Mouse (Mus musculus) fat pad, adult 2 months (tissue): ENCODE measurements around the gene B4galt2.

ENCODE experiments used
- DNase-seq: peaks from one replicate; pipeline ENCODE4 v3.0.0-alpha.2; 2011; ENCODE audit warnings: low read depth, low spot score; ENCODE audit errors: extremely low read depth

The B4galt2 gene

DNA sequence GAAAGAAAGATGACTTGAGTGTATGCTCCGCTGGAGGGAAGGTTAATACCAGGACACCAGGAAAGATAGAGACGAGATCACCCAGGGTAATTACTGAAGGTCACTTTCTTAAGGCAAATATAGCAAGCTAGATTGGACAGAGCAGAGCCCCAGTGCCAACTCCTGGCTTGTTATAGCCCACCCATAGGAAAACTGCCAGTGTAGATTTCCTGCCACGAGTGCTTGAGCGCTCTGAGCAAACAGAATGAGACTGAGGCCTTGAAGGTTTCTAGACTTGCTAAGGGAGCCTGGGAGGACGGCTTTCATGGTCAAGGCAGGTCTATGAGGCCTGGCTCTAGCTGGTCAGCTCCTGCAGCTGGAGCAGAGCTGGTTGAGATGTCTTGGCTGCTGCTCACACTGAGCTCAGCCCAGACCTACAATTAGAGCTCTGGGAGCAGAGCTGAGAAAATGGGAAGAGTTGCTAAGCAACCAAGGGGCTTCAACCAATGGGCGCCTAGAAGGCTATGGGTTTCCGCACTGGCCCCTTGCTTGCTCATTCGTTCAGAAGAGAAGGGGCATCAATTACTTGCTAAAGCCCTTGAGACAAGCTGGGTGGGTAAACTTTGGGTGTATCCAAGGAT lies 25.7 kb upstream of the B4galt2 start:
- no peak for DNase-seq

DNA sequence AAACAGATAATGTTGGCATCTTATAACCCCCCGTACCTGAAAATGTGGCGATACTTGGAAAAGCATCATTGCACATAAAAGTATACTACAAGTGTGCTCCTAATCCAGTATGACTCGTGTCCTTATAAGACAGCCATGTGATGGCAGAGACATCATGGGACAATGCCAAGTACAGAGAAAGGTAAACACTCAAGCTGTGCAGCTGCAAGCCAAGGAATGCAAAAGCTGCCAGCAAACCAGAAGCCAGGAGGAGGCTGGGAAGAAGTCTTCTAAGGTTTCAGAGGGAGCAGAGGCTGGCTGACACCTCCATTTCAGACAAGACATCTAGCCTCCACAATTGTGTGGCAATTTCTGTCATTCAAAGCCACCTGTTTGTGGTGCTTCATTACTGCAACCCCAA lies 22.9 kb upstream of the B4galt2 start:
- peak; percentile 62 for DNase-seq

DNA sequence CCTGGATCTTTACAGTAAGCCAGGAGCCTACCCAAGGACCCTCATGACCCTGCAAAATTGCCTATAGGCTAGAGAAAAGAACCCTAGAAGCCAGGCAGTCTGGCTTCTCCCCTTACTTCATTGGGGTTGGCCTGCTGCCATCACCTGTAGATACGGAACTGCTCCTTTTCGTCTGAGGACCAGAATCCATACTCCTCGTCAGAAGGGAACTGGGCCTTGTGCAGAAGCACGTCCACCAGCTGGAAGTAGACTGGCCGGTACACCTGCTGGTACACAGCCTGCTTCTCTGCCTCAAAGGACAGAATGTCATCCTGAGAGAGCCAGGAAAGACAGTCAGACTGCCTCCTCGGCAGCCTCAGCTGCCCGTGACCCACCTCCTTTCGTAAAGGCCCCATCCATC lies 21.5 kb upstream of the B4galt2 start:
- no peak for DNase-seq

DNA sequence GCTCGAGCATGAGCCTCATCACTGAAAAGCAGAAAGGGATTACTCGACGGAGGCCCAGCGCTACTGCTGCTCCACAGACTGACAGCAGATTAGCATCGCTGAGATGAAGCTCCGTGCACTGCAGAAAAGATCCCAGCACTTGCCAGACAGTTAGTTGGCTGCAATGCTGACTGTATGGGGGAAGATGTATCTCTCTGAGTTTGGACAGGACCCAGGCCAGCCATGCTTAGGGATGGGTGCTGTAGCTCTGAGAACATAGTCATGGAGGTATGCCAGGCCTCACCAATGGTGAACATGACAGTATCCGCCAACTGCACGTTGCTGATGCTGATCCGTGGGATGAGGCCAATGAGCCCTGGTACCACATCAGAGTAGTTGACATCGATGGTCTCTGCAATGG lies 20.8 kb upstream of the B4galt2 start:
- DNase-seq, result no peak

DNA sequence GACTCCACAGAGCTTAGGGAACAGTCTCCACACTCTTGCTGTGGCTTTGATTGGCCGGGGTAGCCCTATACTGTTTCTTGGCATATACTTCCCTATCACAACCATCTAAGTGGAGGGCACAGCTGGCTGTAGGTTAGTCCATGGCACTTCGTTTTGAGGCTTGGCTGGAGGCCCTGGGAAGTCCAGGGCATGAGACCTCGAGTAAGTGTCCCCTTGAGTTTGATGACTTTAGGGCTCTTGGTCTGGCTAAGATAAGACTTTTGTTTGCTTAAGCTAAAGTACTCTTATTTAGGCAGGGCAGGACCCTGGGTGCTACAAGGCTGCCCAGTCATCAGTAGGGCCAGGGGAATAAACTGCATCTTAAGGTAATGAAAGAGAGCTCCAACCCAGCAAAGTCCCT lies 14.8 kb upstream of the B4galt2 start:
- no peak for DNase-seq

DNA sequence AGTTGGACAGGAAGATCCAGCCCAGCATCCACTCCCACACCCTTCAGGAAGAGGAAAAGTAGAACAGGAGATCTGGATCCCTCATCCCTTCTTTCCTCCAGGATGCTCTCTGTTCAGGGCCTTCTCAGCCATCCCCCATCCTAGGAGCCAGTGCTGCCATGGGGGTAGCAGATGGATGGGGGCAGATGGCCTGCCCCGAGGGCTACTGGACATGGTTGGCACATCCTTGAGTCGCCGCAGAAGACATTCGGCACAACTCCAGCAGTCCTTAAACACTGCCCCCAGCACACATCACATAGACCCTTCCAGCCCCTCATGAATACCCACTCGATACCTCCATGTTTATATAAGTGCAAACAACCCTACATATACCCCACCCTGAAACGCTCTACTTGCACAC lies 12.7 kb upstream of the B4galt2 start:
- no peak for DNase-seq

DNA sequence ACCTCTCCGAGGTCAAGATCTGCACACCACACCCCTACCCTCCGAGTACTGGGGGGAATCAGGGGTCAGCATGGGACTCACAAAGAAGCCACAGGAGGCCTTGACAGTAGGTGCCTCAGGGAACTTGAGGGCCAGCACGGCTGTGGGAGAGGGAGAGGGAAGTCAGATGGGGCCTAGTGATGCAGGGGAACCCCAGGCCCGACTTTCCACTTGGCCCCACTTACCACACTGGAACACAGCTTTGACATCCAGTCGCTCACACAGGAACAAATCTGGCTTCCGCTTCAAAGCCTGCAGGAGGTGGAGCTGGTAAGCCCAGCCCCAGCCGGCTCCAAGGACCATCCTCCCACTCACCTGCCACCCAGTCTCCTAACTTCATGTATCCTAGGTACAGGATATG lies 12.1 kb upstream of the B4galt2 start:
- no peak for DNase-seq

DNA sequence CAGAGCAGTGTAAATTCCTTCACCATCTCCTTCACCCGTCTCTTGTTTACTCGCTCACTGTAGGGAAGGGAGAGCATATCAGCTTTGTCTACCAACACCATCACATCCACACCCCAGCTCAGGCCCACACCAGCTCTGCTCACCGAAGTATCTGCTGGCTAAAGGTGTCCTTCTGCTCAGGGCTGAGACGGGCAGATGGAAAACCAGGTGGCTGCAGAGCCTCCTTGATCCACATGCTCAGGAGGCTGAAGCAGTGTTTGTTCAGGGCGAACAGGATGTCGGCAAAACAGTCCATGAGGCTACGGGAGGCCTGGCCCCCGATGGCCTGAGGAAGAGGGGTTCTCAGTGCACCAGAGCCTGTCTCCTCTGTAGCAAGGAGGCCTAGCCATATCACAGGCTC lies 11.3 kb upstream of the B4galt2 start:
- no peak for DNase-seq

DNA sequence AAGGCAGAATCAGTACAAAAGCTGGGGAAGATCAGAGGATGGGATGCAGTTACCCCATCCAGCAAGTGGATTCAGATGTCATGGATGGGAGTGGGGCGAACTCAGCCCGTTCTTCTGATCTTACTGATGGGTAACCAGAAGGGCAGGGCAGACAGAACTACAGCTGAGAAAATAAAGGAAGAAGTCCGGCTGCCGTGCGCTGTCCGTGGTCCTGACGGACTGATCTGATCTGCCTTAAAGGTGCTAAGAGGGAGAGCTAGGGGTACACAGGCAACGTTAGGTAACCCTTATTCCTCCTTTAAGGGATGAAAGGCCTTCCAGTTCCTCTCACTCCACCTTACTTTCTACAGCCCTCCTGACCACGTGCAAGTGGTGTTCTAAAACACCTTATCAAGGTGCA lies 10.1 kb upstream of the B4galt2 start:
- DNase-seq, result no peak

DNA sequence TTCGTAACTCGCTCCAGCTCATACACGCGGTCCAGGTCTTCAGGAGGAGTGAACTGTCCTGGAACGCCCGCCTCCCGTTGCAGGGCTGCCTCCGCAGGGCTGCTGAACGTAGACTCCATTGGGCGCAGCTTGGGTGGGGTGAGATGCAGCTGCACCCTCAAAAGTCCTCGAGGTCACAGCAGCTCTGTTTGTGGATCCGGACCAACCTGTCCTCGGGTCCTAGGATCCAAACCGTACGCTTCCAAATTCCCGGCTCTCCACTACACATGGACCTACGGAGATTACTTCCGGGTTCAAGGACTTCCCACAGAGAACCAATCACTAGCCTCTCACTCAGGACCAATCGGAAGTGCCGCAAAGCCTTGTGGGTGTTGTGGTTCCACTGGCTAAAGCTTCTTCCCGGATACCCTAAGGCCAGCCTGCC lies 8.5 kb upstream of the B4galt2 start, which contains the start of gene Dph2:
Dph2 (minus strand) TSS at position 295 of the 424 bp plus-strand sequence.
- peak; percentile 37 for DNase-seq

DNA sequence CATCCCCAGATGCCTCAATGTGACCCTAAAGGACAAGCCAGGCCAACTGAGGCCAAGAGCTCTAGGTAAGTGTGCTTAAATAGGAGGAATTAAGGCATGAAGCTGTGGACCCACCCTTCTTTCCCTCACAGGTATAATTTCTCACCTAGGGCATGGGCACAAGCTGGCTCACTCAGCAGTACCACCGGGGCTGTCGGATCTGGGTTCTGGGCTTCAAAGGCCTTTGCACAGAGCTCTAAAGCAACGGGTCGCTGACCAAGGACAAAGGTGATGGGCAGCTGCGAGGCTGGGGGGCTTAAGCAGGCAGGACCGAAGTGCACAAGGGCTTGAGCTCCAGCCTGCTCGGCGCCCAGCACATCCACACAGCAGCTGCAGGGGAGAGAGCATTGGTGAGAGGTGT lies 7.5 kb upstream of the B4galt2 start:
- no peak for DNase-seq

DNA sequence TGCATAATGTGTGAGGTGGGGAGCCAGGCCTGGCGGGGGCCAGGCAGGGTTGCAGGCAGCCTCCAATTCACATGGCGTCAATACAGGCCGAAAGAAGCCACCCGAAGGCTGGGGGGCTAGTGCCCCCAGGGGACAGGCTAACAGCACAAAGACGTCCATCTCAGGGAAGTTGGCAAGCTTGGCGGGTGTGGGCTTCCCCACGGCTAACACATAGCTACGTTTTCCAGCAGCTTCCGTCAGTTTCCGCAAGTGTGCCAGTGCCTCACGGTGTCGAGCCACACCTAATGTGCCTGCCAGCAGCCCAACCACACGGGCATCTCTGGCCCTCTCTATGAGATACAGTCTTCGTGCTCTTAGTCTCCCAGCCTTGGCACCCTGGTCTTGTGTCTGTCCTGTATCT lies 6.7 kb upstream of the B4galt2 start:
- no peak for DNase-seq

DNA sequence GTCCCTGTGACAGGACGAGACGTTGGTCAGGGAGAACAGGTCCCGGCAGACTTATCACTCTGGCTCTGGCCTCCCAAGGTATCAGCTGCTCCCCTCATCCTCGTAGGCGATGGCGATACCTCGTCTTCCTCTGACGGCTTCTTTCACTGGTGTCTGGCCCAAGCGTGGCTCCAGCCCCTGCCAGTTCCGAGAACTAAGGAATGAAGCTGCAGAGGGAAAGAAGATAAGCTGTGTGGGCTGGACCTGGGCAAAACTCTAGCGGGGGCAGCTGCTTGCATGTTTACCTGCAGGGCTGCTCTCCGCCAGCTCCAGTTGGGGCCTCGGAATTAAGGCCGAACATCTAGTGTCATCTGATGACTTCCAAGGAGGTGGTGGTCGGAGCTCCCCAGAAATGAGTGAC lies 6.2 kb upstream of the B4galt2 start:
- no peak for DNase-seq

DNA sequence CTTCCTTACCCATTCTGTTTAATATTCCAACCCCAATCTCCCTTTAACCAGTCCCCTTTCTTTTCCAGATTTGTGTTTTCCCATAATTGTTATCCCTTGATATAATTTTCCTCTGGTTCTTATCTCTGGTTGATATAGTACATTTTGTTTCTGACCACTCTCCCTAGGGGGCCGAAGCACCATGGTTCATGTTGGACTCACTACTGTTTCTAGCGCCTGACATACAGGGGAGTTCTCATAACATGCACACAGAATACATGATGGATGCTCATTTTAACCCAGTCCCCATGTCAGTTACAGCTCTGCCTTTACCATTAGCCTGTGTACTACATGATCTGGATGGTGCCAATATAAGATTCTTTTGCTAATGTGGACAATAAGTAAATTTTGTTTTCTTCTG lies 4.6 kb upstream of the B4galt2 start:
- no peak for DNase-seq

DNA sequence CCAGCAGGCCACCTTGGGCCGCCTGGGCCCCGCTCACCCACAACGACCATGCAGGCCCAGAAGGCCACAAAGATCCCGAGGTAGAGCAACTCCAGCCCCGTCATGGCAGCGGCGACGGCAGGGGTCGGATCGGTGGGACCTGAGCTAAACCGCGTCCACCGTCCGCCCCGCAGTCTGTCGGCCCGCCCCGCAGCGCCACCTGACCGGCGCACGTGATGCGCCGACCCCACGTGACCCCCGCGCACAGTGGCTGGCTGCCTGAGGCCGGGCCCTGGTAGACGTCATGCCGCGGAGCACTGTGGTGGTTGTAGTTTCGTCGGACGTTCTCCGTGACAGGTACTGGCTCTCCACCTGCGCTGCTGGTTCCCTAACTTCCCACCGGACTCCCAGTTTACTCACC lies 3.8 kb upstream of the B4galt2 start, which contains the start of gene Atp6v0b:
Atp6v0b (minus strand) TSS at position 201 of the 400 bp plus-strand sequence.
- peak; percentile 23 for DNase-seq

DNA sequence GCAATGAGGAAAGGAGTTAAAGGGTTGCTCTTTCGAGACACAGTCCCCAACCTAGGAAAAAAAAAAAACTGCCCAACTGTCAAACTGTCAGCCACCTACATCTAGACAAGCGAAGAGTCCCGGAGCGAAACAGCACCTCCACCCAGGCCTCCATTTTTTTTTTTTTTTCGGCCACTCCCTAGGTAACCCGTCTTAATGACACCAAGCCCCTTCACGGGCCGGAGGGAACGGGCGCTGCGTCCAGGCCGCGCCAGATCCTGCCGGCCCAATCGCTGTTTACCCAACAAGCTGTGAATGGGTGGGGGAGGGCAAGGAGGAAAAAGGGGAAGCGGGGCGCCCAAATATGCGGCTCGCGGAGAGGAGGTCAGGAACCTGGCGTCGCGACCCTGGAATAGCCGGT lies 3.4 kb upstream of the B4galt2 start:
- DNase-seq, result no peak

DNA sequence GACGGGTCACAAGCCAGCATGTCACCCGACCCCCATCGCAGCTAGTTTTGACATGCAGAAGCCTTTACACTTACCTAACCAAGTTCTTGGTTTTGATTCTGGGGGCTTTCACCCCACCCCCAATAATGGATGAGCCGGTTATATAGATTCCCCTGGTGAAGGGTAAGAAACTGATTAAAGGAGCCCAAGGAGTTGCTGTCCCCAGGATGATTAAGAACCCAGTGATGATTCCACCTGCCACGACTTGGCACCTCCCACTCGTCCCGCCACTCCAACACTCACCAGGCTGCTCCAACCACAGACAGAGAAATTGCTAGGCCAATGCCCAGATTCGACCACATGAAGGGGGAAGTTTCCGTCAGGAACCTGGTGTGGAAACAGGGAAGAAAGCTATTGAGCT lies 2.7 kb upstream of the B4galt2 start:
- no peak for DNase-seq

DNA sequence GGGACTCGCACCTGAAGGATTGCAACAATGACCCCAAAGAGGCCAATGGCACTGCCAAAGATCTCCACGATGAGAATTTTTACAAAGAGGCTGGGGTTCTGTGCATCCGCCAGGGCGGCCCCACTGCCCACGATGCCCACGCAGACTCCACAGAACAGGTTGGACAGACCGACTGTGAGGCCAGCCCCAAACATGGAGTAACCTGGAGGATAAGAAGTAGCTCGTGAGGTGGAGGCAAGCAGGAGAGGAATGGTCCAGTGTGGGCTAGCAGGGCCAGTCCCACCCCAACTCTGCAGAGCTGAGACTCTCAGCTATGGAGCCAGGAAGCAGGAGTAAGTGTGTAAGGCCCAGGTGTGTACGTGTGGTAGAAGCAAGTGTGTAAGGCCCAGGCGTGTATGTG lies 1.8 kb upstream of the B4galt2 start:
- DNase-seq, result no peak

DNA sequence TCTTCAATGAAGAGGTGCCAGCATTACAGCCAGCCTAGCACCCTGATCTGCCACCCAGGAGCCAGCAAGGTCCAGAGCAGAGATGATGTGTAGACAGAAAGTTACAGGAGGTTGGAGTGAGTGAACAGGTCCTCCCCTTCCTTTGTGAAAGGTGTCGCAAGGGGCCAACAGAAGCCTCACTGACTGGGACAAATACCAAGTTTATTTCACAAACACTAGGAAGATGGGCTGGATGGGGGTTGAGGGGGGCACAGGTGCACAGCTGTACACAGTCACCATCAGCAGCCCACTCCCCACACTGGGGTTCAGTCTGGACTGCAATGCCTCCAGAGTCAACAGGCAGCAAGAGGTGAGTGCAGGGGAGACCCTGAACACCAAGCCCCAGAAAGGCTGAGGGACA lies 859 bp upstream of the B4galt2 start:
- no peak for DNase-seq

DNA sequence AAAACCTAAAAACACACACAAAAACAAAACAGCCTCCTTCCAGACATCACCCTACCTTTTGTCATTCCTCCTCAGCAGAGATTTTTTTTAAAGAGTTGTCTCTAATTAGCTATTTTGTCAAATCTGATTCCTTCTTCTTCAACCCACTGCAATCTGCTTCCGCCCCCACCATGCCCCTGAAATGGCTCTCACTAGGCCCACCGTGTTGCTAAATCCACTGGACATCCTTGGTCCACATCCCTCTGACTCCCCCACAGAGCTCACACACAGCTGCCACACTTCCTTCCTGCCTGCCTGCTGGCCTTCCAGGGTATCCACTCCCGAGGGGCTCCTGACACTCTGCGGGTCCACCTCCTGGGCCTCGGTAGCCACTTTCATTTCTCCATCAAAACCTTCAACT lies 4.6 kb downstream of the B4galt2 start:
- no peak for DNase-seq

DNA sequence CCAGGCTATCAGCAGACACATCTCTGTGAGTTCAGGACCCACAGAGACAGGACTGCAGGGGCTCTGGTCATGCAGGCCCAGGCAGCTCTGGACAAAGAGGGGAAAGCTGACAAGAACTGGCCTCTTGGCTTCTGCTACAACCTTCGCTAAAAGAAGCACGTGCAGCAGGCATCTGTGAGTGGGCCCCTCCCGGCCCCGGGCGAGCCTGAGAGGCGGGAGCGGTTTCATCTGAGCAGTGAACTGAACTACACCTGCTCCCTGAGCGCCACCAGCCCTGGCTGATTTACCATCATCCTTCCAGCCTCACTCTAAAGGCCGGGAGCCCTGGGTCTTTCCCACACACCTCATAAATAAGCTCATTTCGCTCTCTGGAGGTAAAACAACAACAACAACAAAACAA lies 5.0 kb downstream of the B4galt2 start:
- no peak for DNase-seq

DNA sequence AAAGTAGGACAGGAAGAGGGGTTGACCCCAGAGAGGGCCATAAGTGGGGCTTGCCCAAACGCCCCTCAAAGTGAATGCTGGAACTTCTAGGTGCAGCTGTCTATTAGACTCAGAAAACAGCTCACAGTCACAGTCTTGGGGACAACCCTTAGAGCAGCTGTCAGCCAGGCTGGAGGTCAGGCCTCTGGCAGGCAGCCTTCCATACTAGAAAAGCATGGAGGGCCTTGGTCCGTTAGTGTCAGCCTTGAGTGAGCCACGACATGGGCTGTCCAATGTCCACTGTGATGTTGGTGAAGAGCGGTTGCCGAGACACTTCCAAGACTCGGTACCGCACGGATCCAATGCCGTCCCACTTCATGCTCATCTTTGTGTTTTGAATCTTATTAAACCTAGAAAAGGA lies 9.7 kb downstream of the B4galt2 start:
- no peak for DNase-seq

DNA sequence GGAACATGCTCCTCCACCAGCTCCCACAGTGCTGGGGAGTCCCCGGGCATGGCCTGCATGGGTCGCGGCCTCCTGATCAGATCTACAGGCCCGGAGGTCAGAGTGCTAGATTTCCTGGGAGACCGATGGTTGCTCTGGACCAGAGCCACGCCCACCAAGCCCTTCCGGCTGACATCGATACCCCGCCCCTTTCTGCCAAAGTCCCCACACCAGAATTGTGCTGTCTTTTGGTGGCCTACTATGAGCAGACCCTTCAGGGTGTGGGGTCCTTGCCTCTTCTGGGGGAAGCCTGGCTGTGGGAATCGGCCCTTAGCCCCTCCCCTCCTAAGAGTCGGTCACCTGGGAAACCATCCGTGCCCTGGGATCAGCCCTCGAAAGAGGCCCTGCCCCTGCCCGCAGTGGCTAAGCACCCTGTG lies 10.8 kb downstream of the B4galt2 start, which contains the start of gene Ccdc24:
Ccdc24 (minus strand) TSS at position 87 of the 416 bp plus-strand sequence.
- no peak for DNase-seq
